Mouse (Mus musculus) heart, adult 2 months (tissue): ENCODE data around the gene 2410015M20Rik.

ENCODE experiments used
- CTCF ChIP-seq: fragments of 200-600 bp; IDR thresholded peaks from 2 replicates; pipeline ENCODE4 v1.8.1; 2022; ENCODE audit warnings: antibody characterized with exemption, mild to moderate bottlenecking, moderate library complexity
- EP300 ChIP-seq: fragments of 200-500 bp; IDR thresholded peaks from 2 replicates; pipeline ENCODE4 v1.6.1; 2011; ENCODE audit warnings: low read depth, low read length, control low read depth; ENCODE audit not compliant: insufficient read depth
- POLR2A ChIP-seq: fragments of 200-500 bp; IDR thresholded peaks from 2 replicates; pipeline ENCODE4 v1.6.1; 2011; ENCODE audit warnings: mild to moderate bottlenecking, low read depth, low read length, control low read depth; ENCODE audit not compliant: insufficient read depth

GRCm38 (mm10) chr17:56651801-56652200 is 42.2 kb upstream of the 2410015M20Rik start:
- TF ChIP-seq CTCF, result no peak
- TF ChIP-seq EP300, result no peak
- TF ChIP-seq POLR2A, result no peak
